Mouse (Mus musculus) kidney, adult 2 months (tissue): Measurements from ENCODE around the gene Bmp7. TPM values are rescaled to one million over a fixed set of nuclear protein-coding genes. Genes with fewer than 3 reads are reported as not detected.
A peak's percentile ranks its signal among the peaks of the same experiment; 100 is the strongest.

Experiments used
- DNase-seq: peaks from one replicate; pipeline ENCODE4 v3.0.0; 2021
- H3K27ac ChIP-seq: fragments of 200-500 bp; 2 replicates; pipeline ENCODE4 v1.5.1; 2012; ENCODE audit warnings: low read depth, low read length, control low read depth, inconsistent platforms; ENCODE audit not compliant: insufficient read depth
- H3K27me3 ChIP-seq: fragments of 200-500 bp; replicated peaks from 2 replicates; pipeline ENCODE4 v1.6.1; 2012; ENCODE audit warnings: mild to moderate bottlenecking, moderate library complexity, low read length, inconsistent platforms; ENCODE audit not compliant: control insufficient read depth, insufficient read depth
- H3K36me3 ChIP-seq: fragments of 200-500 bp; 2 replicates; pipeline ENCODE4 v1.6.1; 2012; ENCODE audit warnings: mild to moderate bottlenecking, moderate library complexity, low read length, inconsistent platforms; ENCODE audit not compliant: control insufficient read depth, insufficient read depth
- H3K4me1 ChIP-seq: fragments of 200-500 bp; 2 replicates; pipeline ENCODE4 v1.6.1; 2011; ENCODE audit warnings: low read length; ENCODE audit not compliant: control insufficient read depth, insufficient read depth
- H3K4me3 ChIP-seq: fragments of 200-500 bp; 2 replicates; pipeline ENCODE4 v1.5.1; 2011; ENCODE audit warnings: mild to moderate bottlenecking, low read depth, low read length, control low read depth; ENCODE audit not compliant: insufficient read depth
- CTCF ChIP-seq: fragments of 200-500 bp; conservative IDR thresholded peaks from 2 replicates; pipeline ENCODE4 v1.5.1; 2011; ENCODE audit warnings: low read depth, mild to moderate bottlenecking, control low read depth, low read length, moderate library complexity, mixed read lengths; ENCODE audit not compliant: insufficient read depth, insufficient read length
- POLR2A ChIP-seq: fragments of 200-500 bp; IDR thresholded peaks from one replicate; pipeline ENCODE4 v1.6.1; 2011; ENCODE audit warnings: low read depth, low read length, control low read depth
- WGBS: fragments of 180-500 bp; shearing (Covaris S2); methylation state at CpG from one replicate; pipeline ENCODE4 v1.1.7; 2018; 5-methylcytosine and 5-hydroxymethylcytosine counted together
- polyA plus RNA-seq: library from polyadenylated mRNA; depleted of rRNA; stranded (reverse); fragments of >200 nt; gene quantifications from 2 replicates; pipeline ENCODE4 v1.2.3, GENCODE M21; 2012

Gene Bmp7
- polyA plus RNA-seq, 1 experiment, result 47.6 TPM

DNA sequence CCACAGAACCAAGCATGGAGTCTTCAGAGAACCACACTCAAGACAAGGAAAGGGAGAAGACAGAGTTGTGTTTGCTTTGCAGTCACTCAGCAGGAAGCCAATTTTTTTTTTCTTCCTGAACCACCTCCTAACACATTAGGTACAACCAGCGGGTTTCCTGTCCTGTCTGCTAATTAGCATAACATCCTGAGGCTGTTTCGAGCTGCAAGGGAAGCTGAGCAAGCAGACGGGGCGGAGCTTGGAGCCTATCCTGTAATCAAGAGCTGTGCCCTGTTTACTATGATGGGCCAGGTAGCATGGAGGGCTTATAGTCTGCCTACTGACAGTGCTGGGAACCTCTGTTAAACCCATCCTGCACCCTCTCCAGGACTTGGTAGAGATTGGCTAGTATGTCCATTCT is 13.8 kb downstream of the Bmp7 start:
- no peak for TF ChIP-seq CTCF
- WGBS, result 45% methylated on average over 4 of the region's 4 CpGs
- no peaks in the 10 kb centered on the region for H3K27me3 ChIP-seq
- DNase-seq, result peak; percentile 54
- peaks cover 24% of the 10 kb centered on the region for H3K4me1 ChIP-seq
- H3K4me3 ChIP-seq, result no peak overlapping the region
- no peak overlapping the region for H3K27ac ChIP-seq
- no peaks in the 10 kb centered on the region for H3K36me3 ChIP-seq

DNA sequence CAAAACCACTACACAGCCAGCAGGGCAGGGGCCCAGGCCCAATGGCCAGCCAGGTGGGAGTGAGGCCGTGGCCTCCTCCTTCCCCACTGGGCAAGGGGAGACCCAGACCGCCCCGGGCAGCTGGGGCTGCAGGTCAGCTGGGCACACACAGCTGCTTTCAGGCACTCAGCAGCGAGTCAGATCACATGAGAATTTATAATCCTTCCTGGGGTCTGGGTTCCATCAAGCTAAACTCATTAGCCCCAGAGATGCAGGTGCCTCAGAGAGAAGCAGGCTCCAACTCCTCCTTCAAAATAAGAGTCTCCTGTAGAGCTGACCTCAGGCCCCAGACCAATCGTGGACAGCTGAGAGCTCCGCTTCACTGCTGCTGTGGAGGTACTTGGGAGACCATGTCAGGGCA is 15.2 kb downstream of the Bmp7 start:
- no peak overlapping the region for H3K4me3 ChIP-seq
- TF ChIP-seq CTCF, result no peak
- TF ChIP-seq POLR2A, result no peak
- 53% methylated on average over 6 of the region's 6 CpGs for WGBS
- DNase-seq, result no peak
- peaks cover 15% of the 10 kb centered on the region for H3K4me1 ChIP-seq
- no peaks in the 10 kb centered on the region for H3K36me3 ChIP-seq
- no peak overlapping the region for H3K27ac ChIP-seq
- no peaks in the 10 kb centered on the region for H3K27me3 ChIP-seq

GRCm38 (mm10) chr2:172923198-172923597 is 16.9 kb downstream of the Bmp7 start:
- TF ChIP-seq POLR2A (no peak), CTCF (no peak)
- no peaks in the 10 kb centered on the region for H3K27me3 ChIP-seq
- no peak overlapping the region for H3K4me3 ChIP-seq
- no peak for DNase-seq
- 71% methylated on average over 7 of the region's 7 CpGs for WGBS
- no peak overlapping the region for H3K27ac ChIP-seq
- H3K36me3 ChIP-seq, result no peaks in the 10 kb centered on the region
- H3K4me1 ChIP-seq, result peaks cover 10% of the 10 kb centered on the region; the same call in 1 of the 2 replicates

DNA sequence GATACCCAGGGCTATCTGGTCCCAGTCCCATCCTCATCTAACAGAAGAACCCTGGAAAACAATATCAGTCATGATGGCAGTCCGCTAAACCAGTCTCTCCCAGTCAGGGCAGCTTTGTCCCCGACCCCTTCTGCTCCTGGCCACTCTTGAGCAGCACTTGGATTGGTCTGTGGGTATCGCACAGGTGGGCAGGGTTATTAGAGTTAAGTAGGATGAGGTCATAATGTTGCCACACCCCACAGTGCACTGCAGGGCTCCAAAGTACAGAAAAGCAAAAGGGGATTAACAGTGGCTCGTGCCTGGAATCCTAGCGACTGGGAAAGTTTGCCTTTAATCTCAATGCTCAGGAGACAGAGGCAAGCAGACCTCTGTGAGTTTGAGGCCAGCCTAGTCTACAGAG is 17.5 kb downstream of the Bmp7 start:
- no peak overlapping the region for H3K27ac ChIP-seq
- peaks cover 7% of the 10 kb centered on the region; the same call in 1 of the 2 replicates for H3K4me1 ChIP-seq
- TF ChIP-seq CTCF (no peak), POLR2A (no peak)
- H3K27me3 ChIP-seq, result no peaks in the 10 kb centered on the region
- DNase-seq, result no peak
- WGBS, result 73% methylated on average over 5 of the region's 5 CpGs
- H3K36me3 ChIP-seq, result no peaks in the 10 kb centered on the region
- H3K4me3 ChIP-seq, result no peak overlapping the region

DNA sequence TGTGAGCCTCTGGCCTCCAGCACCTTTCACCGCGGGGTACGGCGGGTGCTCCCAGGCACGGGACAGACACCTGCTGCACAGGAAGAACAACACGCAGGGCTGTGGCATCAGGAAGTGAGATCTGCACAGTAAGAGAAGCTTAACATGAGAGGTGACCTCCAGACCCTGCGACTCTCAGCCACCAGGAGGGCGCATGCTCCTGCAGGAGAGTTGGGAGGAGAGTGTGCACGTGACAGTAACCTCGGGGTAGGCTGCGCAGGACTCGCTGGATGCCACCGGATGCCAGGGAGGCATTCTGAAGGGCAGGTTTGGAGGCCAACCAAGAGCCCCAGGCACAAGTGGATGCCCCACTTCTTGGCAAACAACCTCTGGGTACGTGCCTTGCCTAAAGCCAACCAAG is 26.1 kb downstream of the Bmp7 start:
- 59% methylated on average over 14 of the region's 14 CpGs for WGBS
- H3K27me3 ChIP-seq, result no peaks in the 10 kb centered on the region
- H3K4me1 ChIP-seq, result peaks cover 8% of the 10 kb centered on the region; the same call in 1 of the 2 replicates
- H3K4me3 ChIP-seq, result no peak overlapping the region
- no peaks in the 10 kb centered on the region for H3K36me3 ChIP-seq
- H3K27ac ChIP-seq, result peak overlapping the region; percentile 64
- no peak for TF ChIP-seq POLR2A
- no peak for TF ChIP-seq CTCF
- peak; percentile 74 for DNase-seq

DNA sequence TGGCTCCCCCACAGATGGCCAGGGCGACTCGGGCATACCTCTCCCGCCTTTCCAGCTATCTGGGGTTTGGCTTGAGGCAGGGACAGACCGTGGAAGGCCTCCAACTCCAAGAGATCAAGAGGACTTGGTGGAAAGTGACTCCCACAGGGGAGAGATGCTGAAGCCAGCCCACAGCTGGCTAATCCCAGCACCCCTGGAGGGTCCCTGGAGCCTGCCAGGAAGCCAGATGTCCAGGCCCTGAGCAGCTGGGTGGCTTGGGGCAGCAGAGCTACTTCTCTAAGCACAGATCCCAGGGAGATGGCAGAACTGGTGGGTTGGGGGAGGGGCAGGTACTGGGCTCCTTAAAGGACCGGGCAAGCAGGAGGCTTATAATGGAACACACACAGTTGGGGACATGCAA is 28.4 kb downstream of the Bmp7 start:
- Histone ChIP-seq H3K4me3 (no peak overlapping the region), H3K27ac (no peak overlapping the region), H3K27me3 (no peaks in the 10 kb centered on the region), H3K4me1 (peaks cover 8% of the 10 kb centered on the region; the same call in 1 of the 2 replicates), H3K36me3 (no peaks in the 10 kb centered on the region)
- TF ChIP-seq CTCF (no peak), POLR2A (no peak)
- WGBS, result 52% methylated on average over 5 of the region's 5 CpGs
- DNase-seq, result no peak

- Histone ChIP-seq H3K36me3 (no peaks in the 10 kb centered on the region), H3K27me3 (no peaks in the 10 kb centered on the region), H3K27ac (no peak overlapping the region), H3K4me1 (peaks cover 8% of the 10 kb centered on the region; the same call in 1 of the 2 replicates), H3K4me3 (no peak overlapping the region)
- WGBS, result 84% methylated on average over 6 of the region's 6 CpGs
- TF ChIP-seq POLR2A (no peak), CTCF (no peak)
- no peak for DNase-seq
Observed at GRCm38 (mm10) chr2:172911157-172911556, 29.0 kb downstream of the Bmp7 start.
